Mouse (Mus musculus) ES-Bruce4 (cell line): ENCODE measurements around the gene Notch2. TPM values are rescaled to one million over a fixed set of nuclear protein-coding genes. Genes with fewer than 3 reads are reported as not detected.

Experiments used
- H3K27ac ChIP-seq: 2 replicates; pipeline ENCODE4 v1.5.1; 2012; ENCODE audit warnings: low read length, inconsistent platforms; ENCODE audit not compliant: insufficient read depth
- H3K27me3 ChIP-seq: 2 replicates; pipeline ENCODE4 v1.6.1; 2012; ENCODE audit warnings: mild to moderate bottlenecking, low read length, inconsistent platforms; ENCODE audit not compliant: control insufficient read depth, poor library complexity, insufficient read depth, severe bottlenecking
- H3K36me3 ChIP-seq: 2 replicates; pipeline ENCODE4 v1.6.1; 2012; ENCODE audit warnings: inconsistent platforms, mild to moderate bottlenecking, low read length, moderate library complexity; ENCODE audit not compliant: control insufficient read depth, poor library complexity, insufficient read depth, severe bottlenecking
- H3K4me1 ChIP-seq: one replicate; pipeline ENCODE4 v1.8.1; 2011; ENCODE audit warnings: low read length; ENCODE audit not compliant: control insufficient read depth, insufficient read depth
- H3K4me3 ChIP-seq: 2 replicates; pipeline ENCODE4 v1.5.1; 2011; ENCODE audit warnings: low read depth, mild to moderate bottlenecking, low read length
- H3K9ac ChIP-seq: 2 replicates; pipeline ENCODE4 v1.6.1; 2012; ENCODE audit warnings: low read depth, mild to moderate bottlenecking, inconsistent platforms; ENCODE audit not compliant: poor library complexity, severe bottlenecking
- H3K9me3 ChIP-seq: replicated peaks from 2 replicates; pipeline ENCODE4 v1.6.1; 2012; ENCODE audit warnings: mild to moderate bottlenecking, low read length, inconsistent platforms; ENCODE audit not compliant: control insufficient read depth, poor library complexity, insufficient read depth, severe bottlenecking
- CTCF ChIP-seq: IDR thresholded peaks from one replicate; pipeline ENCODE4 v1.8.1; 2011; ENCODE audit warnings: low read depth, low read length
- EP300 ChIP-seq: IDR thresholded peaks from 2 replicates; pipeline ENCODE4 v1.6.1; 2011; ENCODE audit warnings: low read depth, low read length; ENCODE audit not compliant: insufficient read depth
- POLR2A ChIP-seq: IDR thresholded peaks from one replicate; pipeline ENCODE4 v1.8.1; 2011; ENCODE audit warnings: low read length; ENCODE audit not compliant: insufficient read depth
- polyA plus RNA-seq: library from polyadenylated mRNA; stranded (reverse); fragments of >200 nt; gene quantifications from 2 replicates; pipeline ENCODE4 v1.2.4, GENCODE M21; 2011; ENCODE audit warnings: low read depth; ENCODE audit not compliant: missing spikeins, insufficient read depth, insufficient read length

The Notch2 gene
- polyA plus RNA-seq, 1 experiment = 23.2 TPM

DNA sequence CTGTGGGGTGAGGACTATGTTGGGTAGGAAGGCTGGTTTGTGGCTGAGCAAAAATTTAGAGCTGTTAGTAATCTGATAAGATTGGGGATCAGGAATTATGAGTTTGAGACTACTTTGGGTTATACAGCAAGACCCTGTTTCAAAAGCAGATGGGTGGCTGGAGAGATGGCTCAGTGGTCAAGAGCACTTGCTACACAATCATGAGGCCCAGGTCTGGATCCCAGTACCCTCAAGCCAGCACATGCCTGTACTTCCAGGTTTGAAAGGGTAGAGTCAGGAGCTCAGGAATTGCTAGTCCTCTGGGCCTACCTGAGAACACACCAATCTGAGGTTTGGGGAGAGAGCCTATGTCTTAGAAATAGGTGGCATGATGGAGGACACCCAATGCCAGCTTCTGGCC, 140.1 kb downstream of the Notch2 start:
- no peak overlapping the region for H3K9ac ChIP-seq
- H3K4me1 ChIP-seq = no peaks in the 10 kb centered on the region
- no peaks in the 10 kb centered on the region for H3K36me3 ChIP-seq
- H3K27ac ChIP-seq = no peak overlapping the region
- no peak overlapping the region for H3K4me3 ChIP-seq
- no peaks in the 10 kb centered on the region for H3K27me3 ChIP-seq
- no peaks in the 10 kb centered on the region for H3K9me3 ChIP-seq
- TF ChIP-seq CTCF (no peak), EP300 (no peak), POLR2A (no peak)

DNA sequence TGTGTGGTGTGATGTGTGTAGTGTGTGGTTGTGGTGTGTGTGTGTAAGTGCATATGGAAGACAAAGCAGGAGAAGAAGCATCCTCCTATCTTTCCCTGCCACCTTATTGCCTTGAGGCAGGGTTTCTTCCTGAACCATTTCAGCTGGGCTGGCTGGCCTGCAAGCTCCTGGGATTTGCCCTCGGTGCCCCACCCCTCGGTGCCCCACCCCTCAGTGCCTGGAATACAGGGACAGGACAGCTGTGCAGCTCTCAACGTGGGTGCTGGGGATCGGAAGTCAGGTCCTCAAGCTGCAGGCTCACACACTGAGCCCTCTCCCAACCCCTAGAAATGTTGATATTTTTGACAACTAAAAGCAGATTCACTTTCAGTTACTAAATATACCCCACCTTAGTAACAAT, 142.8 kb downstream of the Notch2 start:
- Histone ChIP-seq H3K36me3 (no peaks in the 10 kb centered on the region), H3K27ac (no peak overlapping the region), H3K27me3 (no peaks in the 10 kb centered on the region), H3K4me3 (no peak overlapping the region), H3K9me3 (no peaks in the 10 kb centered on the region), H3K4me1 (no peaks in the 10 kb centered on the region), H3K9ac (no peak overlapping the region)
- TF ChIP-seq EP300 (no peak), POLR2A (no peak), CTCF (no peak)

DNA sequence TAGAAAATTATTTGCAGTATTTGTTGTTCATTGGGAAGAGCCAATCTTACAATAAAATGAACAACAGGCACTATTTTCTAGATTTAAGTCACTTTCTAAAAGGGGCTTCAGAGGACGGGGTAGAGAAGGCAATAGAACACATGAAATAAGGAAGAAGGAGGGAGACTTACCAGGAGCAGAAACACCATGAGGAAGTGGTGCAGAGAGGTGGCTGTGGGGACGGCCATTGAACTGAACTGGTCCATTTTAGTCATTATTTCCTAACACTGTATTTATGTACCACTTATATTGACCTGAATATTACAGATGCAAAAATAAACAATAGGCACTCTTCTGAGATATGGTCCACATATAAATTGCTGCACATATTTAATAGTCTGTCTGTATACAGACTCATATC, 143.7 kb downstream of the Notch2 start:
- Histone ChIP-seq H3K27ac (no peak overlapping the region), H3K27me3 (no peaks in the 10 kb centered on the region), H3K4me3 (no peak overlapping the region), H3K9ac (no peak overlapping the region), H3K9me3 (no peaks in the 10 kb centered on the region), H3K36me3 (no peaks in the 10 kb centered on the region), H3K4me1 (no peaks in the 10 kb centered on the region)
- TF ChIP-seq EP300 = no peak
- TF ChIP-seq POLR2A = no peak
- TF ChIP-seq CTCF = no peak

DNA sequence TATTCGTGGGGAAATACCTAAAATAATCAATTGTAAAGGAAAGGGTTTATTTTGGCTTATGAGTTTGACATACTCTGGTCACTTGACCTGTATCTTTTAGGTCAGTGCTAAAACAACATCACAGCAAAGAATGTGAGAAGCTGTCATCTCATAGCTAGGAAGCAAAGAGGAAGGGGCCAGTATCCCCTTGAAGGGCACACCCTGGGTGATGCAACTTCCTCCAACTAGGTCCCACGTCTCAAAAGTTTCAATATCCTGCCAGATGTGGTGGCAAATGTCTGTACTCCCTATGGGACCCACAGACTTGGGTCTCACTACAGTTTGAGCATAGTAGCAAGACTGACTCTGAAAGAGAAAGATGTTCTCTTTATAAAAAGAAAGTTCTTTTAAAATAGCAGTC, 144.3 kb downstream of the Notch2 start:
- TF ChIP-seq EP300 = no peak
- no peak for TF ChIP-seq POLR2A
- no peak for TF ChIP-seq CTCF
- H3K36me3 ChIP-seq = no peaks in the 10 kb centered on the region
- H3K27me3 ChIP-seq = no peaks in the 10 kb centered on the region
- H3K4me3 ChIP-seq = no peak overlapping the region
- H3K27ac ChIP-seq = no peak overlapping the region
- H3K4me1 ChIP-seq = no peaks in the 10 kb centered on the region
- H3K9ac ChIP-seq = no peak overlapping the region
- no peaks in the 10 kb centered on the region for H3K9me3 ChIP-seq

DNA sequence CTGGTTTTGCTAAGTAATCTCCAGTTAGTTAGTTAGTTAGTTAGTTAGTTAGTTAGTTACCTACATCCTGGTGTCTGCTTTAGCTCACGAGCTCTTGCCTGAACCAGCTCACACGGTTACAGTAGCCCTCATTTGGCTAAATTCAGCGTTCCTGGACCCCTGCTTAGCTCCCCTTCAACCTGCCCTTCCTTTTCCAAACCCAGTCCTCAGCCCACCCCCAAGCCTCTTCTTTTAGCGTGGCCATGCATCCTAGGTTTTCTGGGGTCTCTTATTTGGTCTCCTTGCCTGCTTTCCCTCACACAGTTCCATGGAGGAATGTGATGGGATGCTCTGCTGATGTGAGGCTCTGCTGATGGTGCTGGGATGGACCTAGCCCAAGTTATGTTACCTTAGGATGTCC, 145.3 kb downstream of the Notch2 start:
- TF ChIP-seq CTCF (no peak), EP300 (no peak), POLR2A (no peak)
- Histone ChIP-seq H3K9ac (no peak overlapping the region), H3K4me3 (no peak overlapping the region), H3K36me3 (no peaks in the 10 kb centered on the region), H3K27me3 (no peaks in the 10 kb centered on the region), H3K27ac (no peak overlapping the region), H3K4me1 (no peaks in the 10 kb centered on the region), H3K9me3 (no peaks in the 10 kb centered on the region)

DNA sequence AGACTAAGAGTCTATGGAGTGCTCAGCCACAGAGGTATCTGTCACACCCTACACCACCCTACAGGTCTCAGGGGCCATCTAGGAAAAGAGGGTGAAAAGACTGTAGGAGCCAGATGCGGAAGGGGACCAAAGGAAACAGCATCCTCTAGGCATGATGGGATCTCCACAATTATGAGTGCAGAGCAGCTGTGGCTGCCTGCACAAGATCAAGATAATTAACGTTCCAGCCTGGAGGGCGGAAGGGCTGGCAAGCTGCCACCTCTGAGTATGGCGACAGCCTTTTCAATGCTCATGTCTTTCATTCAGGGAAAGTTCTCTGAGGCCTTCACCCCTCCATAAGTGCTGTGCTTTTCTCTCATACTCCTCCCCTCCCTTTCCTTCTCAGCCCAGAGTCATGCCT, 146.0 kb downstream of the Notch2 start:
- H3K27ac ChIP-seq = no peak overlapping the region
- H3K36me3 ChIP-seq = no peaks in the 10 kb centered on the region
- H3K27me3 ChIP-seq = no peaks in the 10 kb centered on the region
- TF ChIP-seq POLR2A = no peak
- no peak for TF ChIP-seq EP300
- TF ChIP-seq CTCF = no peak
- no peak overlapping the region for H3K9ac ChIP-seq
- H3K4me3 ChIP-seq = no peak overlapping the region
- no peaks in the 10 kb centered on the region for H3K9me3 ChIP-seq
- H3K4me1 ChIP-seq = no peaks in the 10 kb centered on the region
